Mouse (Mus musculus) erythroblast, adult 5-6 weeks (primary cell): Measurements from ENCODE around the gene Myo18b. TPM values are rescaled to one million over a fixed set of nuclear protein-coding genes. Genes with fewer than 3 reads are reported as not detected.

Source experiments
- ATAC-seq: replicated peaks from 2 replicates; pipeline ENCODE4 v1.8.0; 2016; ENCODE audit warnings: moderate number of reproducible peaks, mild to moderate bottlenecking, moderate TSS enrichment, inconsistent platforms; ENCODE audit not compliant: poor library complexity, low FRiP score, severe bottlenecking
- total RNA-seq, 2 experiments: library from RNA; stranded (forward) in 1 of 2; stranded (reverse) in 1 of 2; fragments of 150-400 nt in 1 of 2; fragments of 200-764, 138-1000 nt in 1 of 2; gene quantifications; 2 replicates each; pipeline versions ENCODE4 v1.2.3 to v1.2.4; 2015 to 2017; ENCODE audit warnings: low replicate concordance in 2 of 2

Myo18b gene
- total RNA-seq, 2 experiments from 2014 or later, result 0.34 to 0.38 TPM

- no peak for ATAC-seq
Measured at GRCm38 (mm10) chr5:112825091-112825794, 70.9 kb downstream of the Myo18b start.

- ATAC-seq, result no peak
Measured at GRCm38 (mm10) chr5:112824376-112824775, 71.8 kb downstream of the Myo18b start.

DNA sequence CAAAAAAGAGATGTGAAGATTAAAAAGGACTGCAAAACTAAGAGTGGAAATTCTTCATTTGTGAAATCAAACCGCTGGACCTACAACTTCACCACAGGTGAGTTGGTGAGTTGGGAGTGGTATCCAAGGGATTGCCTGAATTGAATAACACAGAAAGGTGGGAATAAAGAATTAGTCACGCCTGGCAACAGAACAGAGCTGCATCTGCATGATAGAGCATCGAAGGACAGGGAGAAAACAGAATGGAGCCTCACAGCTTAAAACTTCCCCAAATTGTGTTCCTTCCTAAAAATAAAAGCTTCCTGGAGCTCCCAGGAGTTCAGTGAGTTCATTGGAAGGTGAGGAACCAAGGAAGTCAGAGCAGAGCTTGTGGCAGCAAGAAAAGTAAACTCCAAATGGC lies 73.7 kb downstream of the Myo18b start:
- no peak for ATAC-seq

DNA sequence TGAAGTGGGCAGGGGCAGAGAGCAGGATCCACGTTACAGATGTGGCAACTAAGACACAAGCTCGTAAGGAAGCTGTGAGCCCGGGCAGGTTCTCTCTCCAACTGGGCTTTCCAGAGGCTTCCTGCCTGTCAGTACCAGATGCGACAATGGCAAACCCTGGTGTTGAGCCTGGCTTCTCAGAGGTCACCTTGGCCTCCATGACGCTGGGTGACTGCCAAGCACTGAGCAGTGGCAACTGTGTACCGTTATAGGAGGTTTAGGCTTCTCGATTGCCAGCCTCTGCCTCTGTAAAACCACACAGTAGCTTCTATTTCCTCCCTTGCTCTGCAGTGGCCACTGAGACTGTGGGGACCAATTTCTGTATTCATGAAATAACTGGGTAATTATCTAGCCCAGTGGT lies 81.1 kb downstream of the Myo18b start:
- ATAC-seq, result no peak

GRCm38 (mm10) chr5:112807629-112808028 lies 88.5 kb downstream of the Myo18b start:
- ATAC-seq, result no peak

DNA sequence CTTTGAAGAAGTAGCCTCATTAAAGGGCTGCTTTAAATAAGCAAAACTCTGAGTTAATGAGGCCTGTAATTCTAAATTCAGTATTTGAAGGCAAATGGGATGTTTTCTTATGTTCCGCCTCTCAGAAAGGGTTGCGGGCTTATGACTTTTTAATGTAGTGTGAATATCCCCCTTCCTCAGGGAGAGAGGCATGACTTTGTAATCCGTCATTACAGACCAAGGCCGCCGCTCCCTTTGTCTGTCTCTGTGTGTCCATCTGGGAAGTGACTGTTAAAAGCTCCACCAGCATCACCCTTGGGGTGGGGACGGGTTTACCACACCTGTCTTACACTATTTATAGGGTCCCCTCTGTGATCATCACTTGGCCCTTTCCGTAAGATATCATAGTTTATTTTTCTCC lies 100.1 kb downstream of the Myo18b start:
- ATAC-seq, result no peak

DNA sequence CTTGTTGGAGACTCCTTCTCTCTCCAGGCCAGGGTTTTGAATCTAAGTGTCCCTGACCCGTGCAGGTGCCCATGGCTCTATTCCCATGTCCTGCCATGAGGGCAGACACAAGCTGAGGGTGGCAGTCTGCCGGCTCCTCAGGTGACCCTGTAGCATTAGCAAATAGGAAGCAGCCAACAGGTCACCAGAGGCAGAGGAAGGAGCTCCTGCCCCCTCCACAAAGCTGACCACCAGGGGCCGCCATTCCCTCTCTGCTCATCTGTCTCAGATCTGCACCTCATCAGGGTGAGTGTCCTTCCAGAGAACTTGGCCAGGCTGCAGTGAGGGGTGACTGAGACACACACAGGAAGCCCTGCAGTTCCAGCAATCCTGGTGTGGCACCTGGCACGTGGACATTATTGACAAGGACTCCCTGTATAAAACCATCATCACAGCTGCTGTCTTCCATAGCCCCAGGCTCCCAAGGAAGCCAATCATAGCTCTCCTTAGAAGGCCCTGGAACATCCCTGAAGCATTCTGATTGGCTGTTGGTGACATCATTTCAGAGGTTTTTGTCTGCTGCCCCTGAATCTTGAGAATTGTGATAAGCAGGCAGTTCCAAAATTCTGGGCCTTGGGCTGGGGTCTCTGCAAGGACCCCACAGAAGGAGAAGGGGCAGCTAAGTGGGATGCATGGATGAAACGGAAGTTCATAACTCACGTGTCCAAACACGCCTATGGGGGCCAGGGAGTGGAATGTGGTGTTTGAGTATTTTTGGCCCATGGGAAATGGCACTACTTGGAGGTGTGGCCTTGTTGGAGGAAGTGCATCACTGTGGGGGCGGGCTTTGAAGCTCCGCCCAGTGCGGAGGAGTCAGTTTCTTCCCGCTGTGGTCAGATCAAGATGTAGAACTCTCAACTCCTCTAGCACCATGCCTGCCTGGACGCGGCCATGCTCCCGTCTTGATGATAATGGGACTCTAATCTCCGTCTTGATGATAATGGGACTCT lies 104.1 kb downstream of the Myo18b start:
- no peak for ATAC-seq

DNA sequence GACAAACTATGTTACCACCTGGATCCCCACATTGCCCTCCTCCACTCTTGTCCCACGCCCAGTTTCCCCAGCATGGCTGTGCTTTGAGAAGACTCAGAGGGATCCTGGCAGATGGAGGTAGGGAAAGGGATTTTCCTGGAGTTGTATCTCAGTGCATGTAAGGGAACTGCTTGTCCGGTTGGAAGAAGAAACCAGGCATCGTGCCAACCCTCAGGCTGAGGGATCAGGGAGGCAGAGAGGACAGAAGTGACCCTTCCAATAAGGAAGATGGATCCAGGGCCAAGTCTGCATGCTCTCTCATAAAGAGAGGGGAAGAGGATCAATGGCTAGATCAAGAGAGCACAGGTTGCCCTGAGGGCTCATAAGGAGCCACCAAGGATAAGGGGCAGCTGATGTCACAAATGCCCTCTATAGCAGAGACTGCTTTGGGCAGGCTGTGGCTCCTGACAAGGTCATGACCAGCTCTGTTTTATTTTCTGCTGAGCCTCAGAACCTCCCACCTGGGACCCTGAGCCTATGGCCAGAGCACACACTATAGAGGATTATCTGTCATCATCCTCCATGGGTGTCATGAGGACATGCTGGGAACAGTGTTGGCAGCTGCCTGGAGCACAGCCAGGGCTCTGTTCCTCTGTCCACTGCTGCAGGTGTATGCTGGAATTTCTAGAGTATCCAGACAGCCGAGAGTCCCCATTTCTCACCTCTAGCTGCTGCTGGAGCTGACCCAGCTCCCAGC lies 105.6 kb downstream of the Myo18b start:
- no peak for ATAC-seq

GRCm38 (mm10) chr5:112788441-112788840 lies 107.7 kb downstream of the Myo18b start:
- no peak for ATAC-seq

GRCm38 (mm10) chr5:112786788-112787187 lies 109.4 kb downstream of the Myo18b start:
- no peak for ATAC-seq

GRCm38 (mm10) chr5:112786031-112786430 lies 110.1 kb downstream of the Myo18b start:
- no peak for ATAC-seq

DNA sequence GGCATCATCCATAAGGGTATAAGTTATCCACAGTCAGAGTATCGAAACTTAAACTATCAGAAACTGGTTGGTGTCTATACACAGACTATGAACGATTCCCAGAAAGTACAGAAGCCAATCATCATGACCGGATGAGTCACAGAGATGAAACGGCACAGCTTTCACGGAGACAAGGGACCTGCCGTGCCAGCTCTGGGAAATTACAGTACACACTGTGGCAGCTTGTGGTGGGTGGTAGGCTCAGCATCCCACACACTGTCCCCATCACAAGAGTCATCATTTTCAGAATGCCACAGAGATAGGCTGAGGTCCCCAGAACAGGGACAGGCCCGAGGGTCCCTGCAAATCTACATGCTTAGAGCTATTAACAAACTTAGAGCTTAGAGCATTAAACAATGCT lies 114.4 kb downstream of the Myo18b start:
- no peak for ATAC-seq

DNA sequence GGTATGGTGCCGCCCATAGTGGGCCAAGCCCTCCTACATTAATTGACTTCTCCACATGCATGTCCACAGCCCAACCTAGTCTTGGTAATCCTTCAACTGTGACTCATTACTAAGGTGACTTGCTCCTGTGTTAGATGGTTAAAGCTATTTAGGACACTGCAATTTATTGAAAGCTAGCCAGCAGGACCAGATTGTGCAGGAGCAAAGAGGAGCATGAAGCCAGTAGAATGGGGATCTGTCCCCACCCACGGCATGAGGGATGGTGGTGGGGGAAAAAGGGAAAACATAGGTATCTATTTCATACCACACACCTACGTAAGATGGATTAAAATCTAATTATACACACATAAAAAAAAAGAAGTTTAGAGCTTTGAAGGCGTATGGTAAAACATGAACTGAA lies 114.9 kb downstream of the Myo18b start:
- no peak for ATAC-seq

GRCm38 (mm10) chr5:112780383-112780782 lies 115.8 kb downstream of the Myo18b start:
- no peak for ATAC-seq

DNA sequence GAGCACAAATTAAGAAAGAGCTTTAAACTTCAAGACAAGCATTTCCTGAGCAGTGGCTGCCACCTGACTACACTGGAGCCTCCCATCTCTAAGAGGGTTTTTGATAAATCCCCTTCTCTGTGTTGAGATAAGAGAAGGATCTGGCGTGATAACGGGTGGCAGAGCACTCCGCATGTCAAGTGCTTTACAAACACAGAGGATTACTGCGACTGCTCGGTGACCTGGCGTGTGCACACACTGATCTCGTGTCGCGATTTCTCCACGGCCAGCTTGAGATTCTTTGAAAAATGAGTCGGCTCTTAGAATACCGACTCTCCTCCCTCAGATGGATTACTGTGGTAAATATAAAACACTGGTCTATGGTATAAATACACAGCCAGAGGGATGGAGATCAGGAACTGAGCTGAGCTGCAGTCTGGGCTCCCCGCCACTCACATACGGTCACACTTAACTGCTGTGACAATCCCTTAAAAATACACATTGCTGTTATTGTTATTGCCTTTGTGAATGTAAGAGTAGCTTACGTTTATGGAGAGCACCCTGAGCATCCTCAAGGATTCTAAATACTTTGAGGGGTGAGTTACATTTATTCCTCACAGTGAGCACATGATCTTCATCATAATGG lies 119.3 kb downstream of the Myo18b start:
- ATAC-seq, result no peak

GRCm38 (mm10) chr5:112773429-112773828 lies 122.7 kb downstream of the Myo18b start:
- ATAC-seq, result no peak

GRCm38 (mm10) chr5:112771376-112771901 lies 124.7 kb downstream of the Myo18b start:
- no peak for ATAC-seq

GRCm38 (mm10) chr5:112769721-112770119 lies 126.4 kb downstream of the Myo18b start:
- no peak for ATAC-seq

DNA sequence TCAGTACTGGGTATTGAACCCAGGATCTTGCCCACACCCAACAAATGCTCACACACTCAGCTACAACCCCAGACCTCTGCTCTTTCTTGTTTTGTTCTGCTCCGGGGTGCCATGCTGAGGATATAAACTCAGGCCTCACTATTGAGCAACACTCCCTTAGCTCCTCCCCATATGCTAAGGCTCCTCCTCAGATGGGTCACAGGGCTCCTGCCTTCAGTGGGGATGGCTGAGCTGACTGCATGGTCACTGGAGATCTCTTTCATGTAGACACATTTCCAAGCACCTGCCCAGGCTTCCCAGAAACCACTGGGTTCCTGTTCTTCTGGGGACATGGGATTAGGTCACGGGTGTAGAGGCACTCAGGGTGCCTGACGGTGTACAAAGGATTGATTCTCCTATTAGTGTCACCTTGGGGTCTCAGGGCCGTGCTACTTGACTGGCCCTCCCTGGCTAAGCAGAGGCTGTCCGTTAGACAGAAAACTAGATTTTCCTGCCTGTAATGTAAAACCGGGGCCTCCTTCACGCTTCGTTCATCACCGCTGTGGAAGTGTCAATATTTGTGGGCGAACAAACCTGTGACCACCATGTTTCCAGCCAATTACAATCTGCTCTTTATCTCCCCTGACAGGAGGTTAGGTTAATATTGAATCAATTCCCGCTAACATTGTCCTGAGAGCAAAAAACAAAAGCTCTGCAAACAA lies 127.0 kb downstream of the Myo18b start:
- ATAC-seq, result no peak
